Mouse (Mus musculus): Measurements from ENCODE around the gene Tspan17.

DNA sequence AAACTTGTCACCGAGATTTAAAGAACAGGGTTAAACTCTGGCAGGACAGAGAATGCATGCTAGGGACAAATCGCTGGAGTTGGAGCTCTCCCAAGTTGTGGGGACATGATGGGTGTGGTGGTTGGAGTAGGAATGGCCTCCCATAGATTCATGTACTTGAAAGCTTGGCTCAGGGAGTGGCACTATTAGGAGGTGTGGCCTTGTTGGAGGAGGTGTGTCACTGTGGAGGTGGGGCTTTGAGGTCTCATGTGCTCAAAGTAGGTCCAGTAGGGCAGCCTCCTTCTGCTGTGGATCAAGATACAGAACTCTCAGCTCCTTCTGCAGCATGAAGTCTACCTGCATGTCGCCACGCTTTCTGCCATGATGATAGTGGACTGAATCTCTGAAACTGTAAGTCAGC lies 31.9 kb downstream of the Tspan17 start:
- TF ChIP-seq CTCF (IDR thresholded peaks at IDR 0.05; ENCODE audit: low read depth) (no peak), EP300 (optimal IDR thresholded peaks at IDR 0.05) (no peak)
